Mouse (Mus musculus) liver, embryonic 14 days (tissue): Measurements from ENCODE around the gene Olfr785. TPM values are rescaled to one million over a fixed set of nuclear protein-coding genes. Genes with fewer than 3 reads are reported as not detected.

Experiments
- polyA plus RNA-seq: library from polyadenylated mRNA; depleted of rRNA; stranded (reverse); fragments of >200 nt; gene quantifications from 2 replicates; pipeline ENCODE4 v1.2.3, GENCODE M21; 2012; rRNA removed

Olfr785 gene
- not detected in 2 replicates for polyA plus RNA-seq

DNA sequence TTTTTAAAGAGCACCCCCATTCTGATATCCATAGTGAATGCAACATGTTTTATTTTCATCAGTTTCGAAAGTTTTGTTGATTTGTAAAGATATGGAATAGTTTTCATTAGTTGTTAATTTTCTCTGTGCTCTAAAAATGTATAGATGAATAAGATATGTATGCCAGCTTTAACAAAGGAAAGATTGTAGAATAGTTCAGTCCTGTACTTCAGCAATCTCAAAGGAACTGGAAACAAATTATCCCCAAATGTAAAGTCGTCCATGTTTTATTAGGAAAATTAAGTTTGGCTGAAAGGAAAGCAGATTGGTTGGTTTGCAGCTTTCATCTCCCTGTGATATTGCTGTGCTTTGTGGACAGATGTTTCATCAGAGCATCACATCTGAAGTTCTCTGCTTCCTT is at the start of gene Olfr785:
TSS of gene Olfr785 (plus strand) at position 301 of the 400 bp plus-strand sequence.

DNA sequence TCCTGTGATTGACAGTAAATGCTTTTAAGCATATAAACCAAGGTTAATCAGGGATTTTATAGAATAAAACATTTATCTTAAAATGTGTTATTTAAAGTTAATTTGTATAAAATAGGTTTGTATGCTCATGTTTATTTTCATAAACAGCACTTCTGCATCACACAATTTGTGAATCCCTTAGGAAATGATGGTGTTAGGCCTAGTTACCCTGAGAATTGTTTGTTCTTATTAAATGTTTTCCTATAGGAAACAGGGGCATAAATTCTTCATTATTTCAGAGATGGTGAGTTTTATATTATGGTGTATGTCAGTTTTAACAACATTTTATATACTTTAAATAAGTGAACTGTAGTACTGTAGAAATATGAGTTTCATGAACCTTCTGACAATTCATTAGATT is 21.4 kb upstream of the Olfr785 start, which contains the start of gene Olfr784:
TSS of gene Olfr784 (plus strand) at position 301 of the 400 bp plus-strand sequence.

DNA sequence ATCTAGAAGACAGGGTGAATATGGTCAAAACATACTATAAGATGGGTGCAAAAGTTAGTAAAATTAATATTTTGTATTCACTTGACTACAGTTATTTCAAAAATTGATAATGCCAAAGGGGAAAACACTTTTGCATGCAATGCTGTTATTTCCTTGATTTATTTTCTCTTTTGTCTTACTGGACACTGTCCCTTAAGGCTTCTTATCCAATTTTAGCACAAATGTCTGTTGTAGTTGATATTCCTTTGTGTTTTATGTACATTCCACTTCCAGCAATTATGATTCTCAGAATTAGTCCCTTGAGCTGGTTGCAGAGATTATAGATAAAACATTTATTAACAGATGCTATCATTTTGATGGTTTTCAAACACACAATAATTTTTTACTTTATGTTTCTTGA is 21.8 kb downstream of the Olfr785 start, which contains the start of gene Olfr786:
TSS of gene Olfr786 (plus strand) at position 301 of the 400 bp plus-strand sequence.

Other genes starting within 250 kb of the Olfr785 start
- not detected in 2 replicates for gene Olfr771, start 240.7 kb upstream of the Olfr785 start, polyA plus RNA-seq
- not detected in 2 replicates for gene Olfr772, start 227.5 kb upstream of the Olfr785 start, polyA plus RNA-seq
- gene Olfr773, start 218.0 kb upstream of the Olfr785 start, polyA plus RNA-seq: not detected in 2 replicates
- gene Olfr774, start 169.2 kb upstream of the Olfr785 start, polyA plus RNA-seq: not detected in 2 replicates
- gene Olfr775, start 157.0 kb upstream of the Olfr785 start, polyA plus RNA-seq: not detected in 2 replicates
- not detected in 2 replicates for gene Olfr776, start 146.3 kb upstream of the Olfr785 start, polyA plus RNA-seq
- not detected in 2 replicates for gene Olfr777, start 133.9 kb upstream of the Olfr785 start, polyA plus RNA-seq
- gene Olfr780, start 87.3 kb upstream of the Olfr785 start, polyA plus RNA-seq: not detected in 2 replicates
- gene Olfr781, start 76.6 kb upstream of the Olfr785 start, polyA plus RNA-seq: not detected in 2 replicates
- gene Olfr782, start 56.6 kb upstream of the Olfr785 start, polyA plus RNA-seq: not detected in 2 replicates
- gene Olfr784, start 21.3 kb upstream of the Olfr785 start, polyA plus RNA-seq: 0.01 TPM in 1 of 2 replicates, not detected in the other
- gene Olfr786, start 21.9 kb downstream of the Olfr785 start, polyA plus RNA-seq: not detected in 2 replicates
- not detected in 2 replicates for gene Olfr787, start 56.4 kb downstream of the Olfr785 start, polyA plus RNA-seq
- not detected in 2 replicates for gene Olfr788, start 65.6 kb downstream of the Olfr785 start, polyA plus RNA-seq
- gene Olfr789, start 79.3 kb downstream of the Olfr785 start, polyA plus RNA-seq: not detected in 2 replicates
- gene Olfr790, start 93.1 kb downstream of the Olfr785 start, polyA plus RNA-seq: not detected in 2 replicates
- gene Olfr791, start 116.4 kb downstream of the Olfr785 start, polyA plus RNA-seq: not detected in 2 replicates
- not detected in 2 replicates for gene Olfr792, start 133.7 kb downstream of the Olfr785 start, polyA plus RNA-seq
- not detected in 2 replicates for gene Olfr794, start 162.2 kb downstream of the Olfr785 start, polyA plus RNA-seq
- not detected in 2 replicates for gene Olfr796, start 207.1 kb downstream of the Olfr785 start, polyA plus RNA-seq
- gene Olfr798, start 222.5 kb downstream of the Olfr785 start, polyA plus RNA-seq: not detected in 2 replicates
- gene Olfr799, start 232.1 kb downstream of the Olfr785 start, polyA plus RNA-seq: not detected in 2 replicates